Mouse (Mus musculus): Measurements from ENCODE around the gene Sgcd. TPM values are rescaled to one million over a fixed set of nuclear protein-coding genes. Genes with fewer than 3 reads are reported as not detected.

Sgcd gene
- 100 to 1,000 TPM in 1 of 2 experiments, 10 to 100 TPM in 1; 99.6 to 109 TPM for total RNA-seq (2021)
- long read RNA-seq, experiment 1, transcript Sgcd-201 (8 exons, 1,617 nt) = major isoform, 22 of 38 reads
- long read RNA-seq, experiment 1, partial matches to known transcripts = 1 of 38 reads
- long read RNA-seq, experiment 1, other reads (novel, unspliced or antisense) = 15 of 38 reads
- long read RNA-seq, experiment 2, transcript Sgcd-201 (8 exons, 1,617 nt) = major isoform, 13 of 34 reads
- long read RNA-seq, experiment 2, partial matches to known transcripts = 2 of 34 reads
- long read RNA-seq, experiment 2, other reads (novel, unspliced or antisense) = 19 of 34 reads

DNA sequence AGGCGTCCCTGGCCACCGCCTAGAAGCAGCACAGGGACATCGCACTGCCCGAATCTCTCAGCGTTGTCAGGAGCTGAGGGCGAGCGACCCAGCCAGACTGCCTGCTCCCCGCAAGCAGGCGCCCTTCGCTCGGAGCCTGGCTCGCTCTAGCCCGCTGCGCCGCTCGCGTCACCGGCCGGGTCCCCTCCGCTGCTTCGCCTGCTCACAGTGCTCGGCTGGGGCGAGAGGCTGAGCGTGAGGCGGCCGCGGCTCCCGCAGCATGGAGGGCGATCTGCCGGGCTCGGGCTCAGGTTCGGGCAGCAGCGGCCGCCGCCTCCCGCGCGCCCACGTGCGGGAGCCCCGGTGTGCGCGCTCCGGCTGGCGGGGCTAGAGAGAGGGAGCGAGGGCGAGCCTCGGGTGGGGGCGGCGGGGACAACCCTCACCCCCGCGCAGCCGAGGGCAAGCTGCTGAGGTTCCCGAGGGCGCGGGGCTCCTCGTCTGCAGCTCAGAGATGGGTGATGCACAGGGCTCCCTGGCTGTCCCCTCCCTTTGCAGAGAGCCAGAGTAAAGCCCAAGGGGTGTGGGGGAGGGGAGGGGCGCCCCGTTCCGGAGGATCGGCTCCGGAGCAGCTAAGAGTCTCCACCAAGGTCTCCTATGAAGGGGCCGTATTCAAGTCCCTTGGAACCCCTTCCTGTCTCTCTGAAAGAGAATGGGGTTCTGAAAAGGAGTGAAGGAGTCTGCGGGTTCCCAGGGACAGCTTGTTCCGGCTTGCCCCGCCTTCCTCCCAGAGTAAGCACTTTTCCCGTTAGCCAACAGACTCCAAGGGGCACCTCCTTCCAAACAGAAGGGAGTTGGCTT, at the start of gene Sgcd:
Gene Sgcd, minus strand, starts transcription at position 273 of the 837 bp plus-strand sequence.
- DNase-seq (ENCODE audit: low spot score in 2 of 2) = peak; percentile 30 to 49

DNA sequence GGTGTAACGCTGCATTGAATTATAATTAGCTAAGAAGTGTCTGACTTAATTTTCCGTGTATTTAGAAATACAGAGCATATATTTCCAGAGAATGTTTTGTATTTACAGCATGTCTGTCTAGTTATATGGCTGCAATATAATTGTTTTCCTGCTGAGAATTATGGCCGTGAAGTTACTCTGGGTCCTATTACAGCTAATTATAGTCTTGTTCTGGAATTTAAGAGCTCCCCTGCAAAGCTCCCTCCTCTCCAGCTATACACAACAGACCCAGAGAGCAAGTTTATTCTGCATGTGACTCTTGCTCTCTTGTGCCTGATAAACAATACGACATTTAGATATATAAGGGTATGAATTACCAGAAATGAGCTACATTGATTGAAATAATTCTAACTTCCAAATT, 49.3 kb upstream of the Sgcd start:
- no peak for DNase-seq (ENCODE audit: low spot score in 2 of 2)

DNA sequence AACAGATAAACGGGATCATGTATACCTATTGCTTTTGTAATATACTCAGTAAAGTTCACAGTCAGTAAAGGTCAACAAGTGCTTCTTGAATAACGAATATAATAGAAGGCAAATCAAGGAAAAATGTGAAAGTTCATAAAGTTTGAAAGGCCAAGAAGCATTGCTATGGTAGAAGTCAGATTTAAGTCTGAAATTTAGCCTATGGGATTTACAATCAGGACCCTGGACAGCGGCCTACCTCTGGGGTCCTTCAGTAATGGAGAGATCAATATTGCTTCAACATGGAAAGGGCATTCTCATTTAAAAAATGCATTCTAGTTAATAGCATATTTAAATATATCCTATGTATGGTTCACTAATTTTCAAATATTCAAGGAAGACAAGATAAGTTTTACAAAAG, 24.1 kb upstream of the Sgcd start:
- no peak for DNase-seq (ENCODE audit: low spot score in 2 of 2)

DNA sequence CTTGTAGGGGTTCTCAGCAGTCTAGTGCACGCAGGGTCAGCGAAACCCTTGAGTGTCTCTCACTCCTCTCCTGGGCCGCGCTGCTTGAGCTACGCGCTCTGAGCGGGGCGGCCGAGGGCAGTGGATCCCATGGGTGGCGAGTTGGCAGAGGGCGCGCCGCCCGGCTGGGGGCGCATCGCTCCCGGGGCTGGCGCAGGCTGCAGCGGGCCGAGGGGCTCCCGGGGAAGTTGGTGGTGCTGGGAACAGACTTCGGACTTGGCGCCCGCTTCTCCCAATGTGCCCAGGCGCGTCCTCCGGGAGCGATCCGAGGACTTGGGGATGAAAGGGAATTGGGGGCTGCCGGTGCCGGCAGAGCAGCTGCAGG, 454 bp downstream of the Sgcd start:
- no peak for DNase-seq (ENCODE audit: low spot score in 2 of 2)

DNA sequence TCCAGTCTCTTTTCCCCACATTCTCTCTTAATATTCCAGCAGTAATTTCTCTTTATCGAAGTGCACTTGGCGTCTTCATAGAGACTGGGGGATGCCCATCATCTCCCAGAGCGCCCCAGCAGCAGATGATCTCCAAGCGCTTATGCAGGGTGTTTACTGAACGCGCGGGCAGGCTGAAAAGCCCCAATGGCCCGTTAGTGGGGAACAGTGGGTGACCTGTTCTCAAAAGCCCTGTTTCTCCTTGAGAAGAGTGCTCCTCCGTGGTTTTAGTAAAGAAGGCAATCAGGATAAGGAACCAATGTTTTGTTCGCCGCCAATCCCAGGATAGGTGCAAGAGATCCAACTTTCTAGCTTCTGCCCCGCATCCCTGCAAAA, 889 bp downstream of the Sgcd start:
- DNase-seq (ENCODE audit: low spot score in 2 of 2) = no peak

DNA sequence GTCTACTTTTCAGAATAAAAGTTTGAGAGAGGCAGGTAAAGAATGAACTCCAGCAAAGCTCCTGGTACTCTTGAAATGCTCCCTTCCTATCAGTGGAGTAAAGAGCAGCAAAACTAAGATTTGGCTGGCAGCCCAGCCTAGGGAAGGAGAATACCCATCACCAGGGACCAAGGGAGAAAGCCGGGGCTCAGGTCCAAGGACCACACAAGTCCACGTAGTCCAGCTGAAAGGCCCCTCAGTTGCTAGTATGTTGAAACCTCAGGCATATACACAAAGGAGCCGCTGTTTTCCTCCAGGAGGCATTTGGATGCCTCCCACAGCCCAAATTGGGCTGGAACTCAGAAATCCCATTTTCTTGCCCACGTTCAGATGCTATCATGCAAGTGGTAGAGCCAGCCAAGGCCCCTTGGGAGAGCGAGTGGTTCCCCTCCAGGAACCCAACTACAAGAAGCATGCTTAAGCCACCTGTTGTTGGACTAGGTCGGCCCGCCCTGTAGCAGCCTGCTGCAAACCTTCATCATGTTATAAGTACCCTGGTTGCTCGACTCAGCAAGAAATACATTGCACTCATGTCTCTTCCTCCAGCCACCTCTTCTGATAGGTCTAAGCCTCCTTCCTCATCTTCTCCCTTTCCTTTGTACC, 1.4 kb downstream of the Sgcd start:
- DNase-seq (ENCODE audit: low spot score in 2 of 2) = no peak

DNA sequence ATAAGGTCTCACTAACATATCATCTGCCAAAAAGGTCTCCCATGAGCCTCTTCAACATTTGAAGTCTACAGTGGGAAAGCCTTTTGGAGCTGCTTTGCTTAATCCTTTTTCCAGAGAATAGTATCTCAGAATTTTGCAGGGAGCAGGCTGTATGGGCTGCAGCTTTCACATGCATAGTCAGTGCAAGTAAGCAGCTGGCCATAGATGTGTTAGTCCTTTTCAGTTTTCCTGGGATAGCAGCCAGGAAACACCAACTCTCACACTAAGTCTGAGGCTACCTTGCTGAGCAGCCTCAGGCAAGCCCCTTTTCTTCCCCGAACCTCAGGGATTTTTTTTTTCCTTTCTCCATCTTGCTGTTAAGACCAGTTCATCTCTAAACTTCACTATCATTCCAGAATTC, 6.6 kb downstream of the Sgcd start:
- DNase-seq (ENCODE audit: low spot score in 2 of 2) = no peak

DNA sequence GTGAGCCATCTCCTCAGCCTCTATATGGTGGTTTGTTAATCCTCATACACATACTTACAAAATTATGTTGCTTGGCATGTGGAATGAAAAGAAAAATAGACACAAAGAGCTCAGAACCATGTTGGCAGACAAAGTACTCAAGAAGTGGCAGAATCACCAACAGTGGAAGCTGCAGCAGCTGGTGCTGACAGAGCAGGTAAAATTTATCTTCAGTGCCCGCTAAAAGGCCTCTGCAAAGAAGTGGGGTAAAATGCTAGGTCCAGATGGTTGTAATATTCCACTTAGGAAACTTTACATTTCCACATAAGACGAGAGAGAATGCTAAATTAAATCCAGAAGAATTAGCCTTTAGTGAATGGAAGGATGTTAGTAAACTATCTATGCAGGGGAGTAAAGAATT, 7.7 kb downstream of the Sgcd start:
- no peak for DNase-seq (ENCODE audit: low spot score in 2 of 2)

DNA sequence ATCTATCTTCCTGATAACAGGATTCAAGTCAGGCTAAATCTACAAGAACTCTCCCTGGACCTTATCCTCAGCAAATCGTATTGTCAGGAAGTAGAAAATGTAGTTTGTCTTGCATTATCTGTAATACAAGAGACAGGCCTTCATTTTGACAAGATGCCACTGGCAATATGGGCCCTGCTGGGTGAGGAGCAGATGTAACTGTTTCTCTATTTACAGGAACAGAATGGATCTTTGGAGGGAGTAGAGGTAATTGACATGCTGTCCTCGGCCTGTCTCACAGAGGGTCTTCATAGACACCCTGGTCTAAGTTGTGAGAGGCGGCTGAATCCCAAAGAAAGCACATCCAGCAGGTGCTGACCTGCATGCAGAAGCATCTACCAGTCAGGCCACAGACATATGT, 35.5 kb downstream of the Sgcd start:
- DNase-seq (ENCODE audit: low spot score in 2 of 2) = no peak

DNA sequence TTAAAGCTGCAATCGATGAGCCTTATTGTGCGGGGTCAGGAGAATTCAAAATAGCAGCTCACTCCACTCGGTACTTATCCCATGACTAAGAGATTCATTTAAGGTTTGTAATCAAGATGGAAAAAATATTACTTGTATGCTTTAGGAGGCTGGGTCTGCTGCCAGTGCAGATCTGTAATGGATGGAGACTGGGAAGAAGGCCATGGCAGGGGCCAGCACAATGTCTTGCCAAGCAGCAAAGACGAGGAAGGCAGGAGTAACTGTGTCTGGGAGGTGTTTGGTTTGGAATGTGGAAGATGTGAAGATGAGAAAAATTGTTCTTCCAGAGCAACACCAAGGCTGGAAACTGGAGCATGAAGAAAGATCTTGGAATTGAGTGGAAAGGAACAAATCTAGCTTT, 36.4 kb downstream of the Sgcd start:
- peak in 1 of 2 experiments; percentile 18 for DNase-seq (ENCODE audit: low spot score in 2 of 2)

DNA sequence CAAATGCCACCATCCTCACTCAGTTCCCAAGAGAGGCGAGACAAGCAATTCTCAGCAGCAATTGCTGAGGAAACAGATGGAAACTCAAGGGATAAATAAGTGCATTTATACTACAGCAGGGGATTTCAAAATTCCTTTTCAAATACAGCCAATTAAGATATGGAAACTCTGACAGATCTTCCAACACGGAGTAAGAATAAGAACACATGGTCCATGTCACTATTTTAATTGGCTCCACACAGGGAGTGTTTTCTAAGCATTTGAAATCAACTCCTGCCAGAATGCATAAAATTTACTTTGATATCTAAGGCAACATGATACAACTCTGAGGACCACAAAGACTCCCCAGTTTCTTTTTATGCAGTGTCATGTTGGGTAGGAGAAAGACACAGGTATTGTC, 49.0 kb downstream of the Sgcd start:
- DNase-seq (ENCODE audit: low spot score in 2 of 2) = no peak

DNA sequence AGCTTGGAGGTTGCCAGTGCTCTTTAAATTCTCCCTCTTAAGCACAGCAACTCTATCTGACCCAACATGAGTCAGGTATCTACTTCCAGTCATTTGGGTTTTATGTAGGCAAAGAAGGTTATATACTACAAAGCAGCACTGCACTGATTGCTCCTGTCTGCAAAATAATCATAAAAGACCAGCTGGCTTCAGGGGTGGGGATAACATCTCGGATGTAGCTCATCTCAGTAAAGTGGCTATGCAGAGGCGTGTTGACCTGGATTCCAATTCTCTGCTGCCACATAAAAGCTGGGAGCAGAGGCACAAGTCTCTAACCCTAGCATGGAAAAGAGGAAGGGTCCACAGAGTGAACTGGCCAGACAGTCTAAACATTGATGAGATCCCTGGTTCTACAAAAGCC, 71.2 kb downstream of the Sgcd start:
- DNase-seq (ENCODE audit: low spot score in 2 of 2) = no peak

DNA sequence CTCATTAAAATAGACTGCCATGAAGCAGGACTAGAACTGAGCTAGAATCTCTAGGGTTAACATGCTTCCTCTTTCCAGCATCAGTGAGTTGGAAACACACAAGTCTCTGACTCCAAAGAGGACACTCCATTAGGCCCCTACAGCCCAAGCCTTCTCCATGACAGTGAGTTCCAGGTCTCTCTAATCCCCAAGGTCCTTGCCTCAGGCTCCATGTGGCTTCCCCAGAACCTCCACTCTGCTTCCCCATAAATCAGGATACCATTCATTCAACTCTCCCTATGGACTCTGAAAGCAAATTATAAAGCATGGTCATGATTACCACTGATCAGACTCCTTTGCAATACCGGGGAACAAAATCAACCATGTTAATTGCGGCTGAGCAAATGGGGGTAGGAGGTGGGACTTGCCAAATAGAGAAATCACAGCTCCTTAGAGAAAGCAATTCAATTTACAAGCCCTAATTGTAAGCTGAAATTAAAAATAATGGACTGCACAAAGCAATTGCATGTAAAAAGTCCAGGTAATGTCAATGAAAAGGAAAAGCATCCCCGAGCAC, 97.1 kb downstream of the Sgcd start:
- DNase-seq (ENCODE audit: low spot score in 2 of 2) = no peak

DNA sequence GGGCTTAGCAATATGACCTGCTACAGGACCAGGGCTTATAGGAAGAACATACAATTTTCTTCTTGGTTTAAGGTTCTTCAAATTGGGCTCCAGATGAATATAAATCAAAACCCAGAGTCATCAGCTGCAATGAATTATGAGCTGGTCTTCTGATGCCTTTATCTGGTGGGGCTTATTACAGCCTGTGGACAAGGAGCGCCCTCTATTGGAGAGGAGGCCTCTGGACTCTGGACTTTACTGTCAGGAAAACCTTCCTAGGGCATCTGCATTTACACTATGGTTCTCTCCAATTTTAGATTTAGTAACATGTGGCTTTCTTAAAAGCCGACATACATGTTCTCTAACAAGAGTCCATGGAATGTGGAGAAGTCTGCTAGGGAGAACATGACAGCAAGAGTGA, 98.5 kb downstream of the Sgcd start:
- peak in 1 of 2 experiments; percentile 17 for DNase-seq (ENCODE audit: low spot score in 2 of 2)

DNA sequence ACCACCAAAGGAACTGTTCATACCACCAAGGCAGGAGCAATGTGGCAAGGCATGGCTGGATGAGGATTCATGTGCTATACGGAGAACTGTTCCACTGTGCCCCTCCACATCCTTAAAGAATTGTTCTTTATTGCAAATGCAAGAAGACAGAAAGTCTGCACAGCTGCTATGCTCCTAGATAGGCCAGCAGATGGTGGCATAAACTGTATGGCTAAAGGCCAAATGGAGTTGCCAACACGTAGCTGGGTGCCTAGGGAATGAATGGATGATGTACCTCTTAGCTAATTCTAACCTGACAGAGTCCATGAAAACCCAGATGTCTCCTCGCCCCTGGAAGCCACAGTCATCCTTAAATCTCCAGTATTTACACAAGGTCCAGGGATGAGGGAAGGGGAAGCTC, 103.5 kb downstream of the Sgcd start:
- DNase-seq (ENCODE audit: low spot score in 2 of 2) = no peak

DNA sequence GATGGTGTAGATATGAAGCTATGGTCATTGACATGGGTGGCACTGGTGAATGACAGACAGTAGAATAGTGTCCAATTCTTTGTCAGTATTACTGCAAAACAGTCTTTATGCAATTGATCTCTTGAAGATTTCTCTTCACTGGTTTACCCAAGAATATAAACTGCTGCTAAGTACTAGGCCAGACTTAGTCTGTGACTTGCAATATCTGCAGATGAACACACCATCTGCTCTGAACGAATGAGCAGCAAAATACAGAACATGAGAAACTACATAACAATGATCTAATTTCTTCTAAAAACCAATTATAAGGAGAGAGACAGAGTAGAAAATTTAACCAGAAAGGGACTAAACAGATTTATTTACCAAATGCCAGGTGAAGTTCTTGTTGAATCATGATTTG, 105.2 kb downstream of the Sgcd start:
- no peak for DNase-seq (ENCODE audit: low spot score in 2 of 2)

DNA sequence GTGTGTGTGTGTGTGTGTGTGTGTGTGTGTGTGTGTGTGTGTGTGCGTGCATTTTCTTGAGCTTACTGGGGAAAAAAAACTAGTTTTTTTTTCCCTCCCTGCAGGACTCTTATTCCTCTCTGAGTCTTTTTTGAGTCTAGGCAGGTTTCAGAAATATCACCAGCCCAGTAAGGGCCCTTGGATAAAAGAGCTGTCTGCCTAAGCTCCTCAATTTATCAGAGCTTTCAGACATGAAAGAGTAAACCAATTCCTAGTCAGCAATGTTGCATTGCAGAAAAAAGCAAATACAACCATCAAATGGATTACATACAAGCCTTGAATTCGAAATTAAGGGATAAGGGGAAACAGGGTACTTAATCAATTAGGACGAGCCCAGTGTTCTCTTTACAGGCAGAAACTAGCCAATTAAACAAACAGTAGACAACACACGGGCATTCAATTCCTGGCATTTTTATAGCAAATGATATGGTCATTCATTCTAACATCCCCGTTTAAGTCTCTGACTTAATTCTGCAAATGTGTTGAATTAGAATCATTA, 112.1 kb downstream of the Sgcd start:
- DNase-seq (ENCODE audit: low spot score in 2 of 2) = no peak

DNA sequence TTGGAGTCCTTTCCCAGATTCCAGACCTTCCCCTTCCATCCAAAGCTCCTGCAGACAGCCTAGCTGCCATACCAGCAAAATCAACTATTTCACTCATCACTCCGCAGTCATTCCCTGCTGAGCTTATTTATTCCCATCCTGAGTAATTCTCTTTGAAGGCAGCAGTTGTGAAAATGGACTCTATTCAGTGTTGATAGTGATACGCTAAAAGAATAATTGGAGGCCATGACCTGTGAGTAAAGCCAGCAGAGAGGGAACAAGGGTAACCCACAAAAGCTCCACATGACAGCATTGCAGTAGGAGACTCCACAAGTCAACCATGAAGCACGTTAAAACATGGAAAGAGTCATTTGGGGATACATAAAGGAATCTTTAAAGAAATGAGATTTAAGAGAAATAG, 142.9 kb downstream of the Sgcd start:
- DNase-seq (ENCODE audit: low spot score in 2 of 2) = no peak

DNA sequence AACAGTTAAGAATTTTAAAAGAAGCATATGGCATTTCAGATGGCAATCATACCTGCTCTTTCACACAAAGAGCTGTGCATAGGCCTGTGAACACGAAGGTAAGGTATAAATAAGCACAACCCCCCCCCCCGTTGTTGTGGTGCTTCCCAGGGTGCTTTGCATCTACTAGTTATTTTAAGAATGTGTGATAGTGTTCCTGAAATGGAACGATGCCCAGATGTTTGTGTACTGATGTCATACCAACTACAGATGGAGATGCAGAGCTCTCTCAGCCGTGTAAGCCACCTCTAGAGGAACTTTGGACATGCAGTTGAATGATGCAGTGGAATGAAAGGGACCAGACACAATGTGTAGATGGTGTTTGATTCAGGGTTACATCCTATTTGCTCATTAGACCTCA, 155.5 kb downstream of the Sgcd start:
- no peak for DNase-seq (ENCODE audit: low spot score in 2 of 2)

DNA sequence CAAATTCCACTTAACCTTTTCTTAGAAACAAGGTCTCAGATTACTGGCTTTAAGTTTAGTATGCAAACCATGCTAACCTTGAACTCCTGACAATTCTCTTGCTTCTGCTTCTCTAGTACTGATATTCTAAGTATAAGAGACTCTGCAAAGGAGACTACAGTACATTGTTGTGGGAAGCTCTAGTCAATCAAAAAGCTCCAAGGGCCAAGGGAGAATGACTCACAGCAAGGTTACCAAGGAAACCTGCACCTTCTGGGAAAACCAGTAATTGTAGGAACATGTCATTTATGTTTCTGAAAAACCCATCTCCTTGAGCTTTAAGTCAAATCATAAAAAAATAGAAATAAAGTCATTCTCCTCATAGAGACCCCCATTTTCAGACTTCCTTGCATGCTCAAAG, 178.5 kb downstream of the Sgcd start:
- DNase-seq (ENCODE audit: low spot score in 2 of 2) = no peak

DNA sequence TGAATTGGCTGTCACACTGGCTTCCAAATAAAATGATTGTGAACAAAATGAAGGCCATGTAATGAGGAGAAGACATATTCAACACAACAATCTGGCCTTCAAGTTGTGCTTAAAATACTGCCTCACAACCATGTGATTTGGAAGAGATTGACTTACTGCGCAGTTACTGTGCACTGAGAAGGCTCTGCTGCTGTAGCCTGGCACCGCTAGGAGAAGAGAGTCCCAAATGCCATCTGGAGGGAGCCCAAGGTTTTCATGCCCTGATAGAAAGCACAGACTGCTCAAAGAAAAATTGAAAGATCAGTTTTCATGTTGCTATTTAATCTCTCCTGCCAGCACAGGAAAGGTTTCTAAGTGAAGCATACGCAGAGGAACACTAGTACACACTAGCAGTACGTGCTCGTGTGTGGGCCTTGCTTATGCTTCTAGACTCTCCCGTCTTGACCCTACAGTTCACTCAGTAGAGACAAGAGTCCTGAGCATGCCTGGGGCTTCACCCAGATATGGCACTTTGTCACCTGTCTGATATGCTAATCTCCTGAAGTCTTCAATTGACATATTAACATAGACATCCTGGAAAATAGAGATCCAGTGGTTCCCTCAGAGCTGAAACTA, 184.6 kb downstream of the Sgcd start:
- no peak for DNase-seq (ENCODE audit: low spot score in 2 of 2)

DNA sequence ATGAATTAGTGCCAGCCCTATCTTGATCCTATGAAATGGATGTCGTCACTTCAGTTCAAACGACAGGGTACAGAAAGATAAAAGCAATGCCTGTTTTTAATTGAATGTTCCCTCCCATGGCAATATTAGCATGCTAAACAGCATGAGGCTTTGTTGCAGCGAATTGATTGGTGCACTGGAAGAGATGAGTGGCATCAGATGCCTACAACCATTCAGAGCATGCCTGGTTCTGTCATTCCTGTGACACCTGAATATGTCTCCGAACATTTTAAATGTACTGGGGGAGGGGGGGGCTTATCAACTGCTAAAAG, 210.9 kb downstream of the Sgcd start:
- no peak for DNase-seq (ENCODE audit: low spot score in 2 of 2)
